Mouse (Mus musculus) MEL (cell line): ENCODE measurements at regions not wholly inside any gene's neighbourhood (a gene's known extent, or its start where the extent isn't known, plus 50 kb on each side); places are given as distances from the start of the nearest gene placed in this dataset.

ENCODE experiments used
- DNase-seq: peaks from one replicate; pipeline ENCODE4 v3.0.0; 2011; ENCODE audit warnings: low read depth, low spot score
- H3K27ac ChIP-seq: 2 replicates; pipeline ENCODE4 v1.5.1; 2012; ENCODE audit warnings: low read depth, mild to moderate bottlenecking, control low read depth, low read length, moderate library complexity; ENCODE audit not compliant: control insufficient read depth
- H3K27me3 ChIP-seq, 2 experiments: fragments of 150-350 bp in 1 of 2; sonication (generic) in 1 of 2; 2 replicates each; pipeline ENCODE4 v1.6.1; 2012; ENCODE audit warnings: low read length in 2 of 2, mild to moderate bottlenecking in 2 of 2, improper control_type of control experiment in 1 of 2, moderate library complexity in 1 of 2; ENCODE audit not compliant: insufficient read depth in 2 of 2, control insufficient read depth in 1 of 2
- H3K36me3 ChIP-seq, 2 experiments: 2 replicates each; pipeline ENCODE4 v1.6.1; 2012 to 2014; ENCODE audit warnings: low read length in 2 of 2, improper control_type of control experiment in 1 of 2, inconsistent platforms in 1 of 2, mild to moderate bottlenecking in 1 of 2; ENCODE audit not compliant: insufficient read depth in 2 of 2, control insufficient read depth in 1 of 2
- H3K4me1 ChIP-seq, 2 experiments: fragments of 150-350 bp in 1 of 2; sonication (generic) in 1 of 2; 2 replicates each; pipeline ENCODE4 v1.6.1; 2012; ENCODE audit warnings: low read length in 2 of 2, improper control_type of control experiment in 1 of 2, mild to moderate bottlenecking in 1 of 2; ENCODE audit not compliant: insufficient read depth in 2 of 2, control insufficient read depth in 1 of 2
- H3K4me3 ChIP-seq, 2 experiments: fragments of 150-350 bp in 1 of 2; sonication (generic) in 1 of 2; 2 replicates each; pipeline ENCODE4 v1.5.1; 2012; ENCODE audit warnings: low read depth in 2 of 2, low read length in 2 of 2, mild to moderate bottlenecking in 2 of 2, moderate library complexity in 2 of 2, control low read depth in 1 of 2, improper control_type of control experiment in 1 of 2; ENCODE audit not compliant: control insufficient read depth in 1 of 2, insufficient read depth in 1 of 2
- H3K79me2 ChIP-seq: 2 replicates; pipeline ENCODE4 v1.6.1; 2012; ENCODE audit warnings: mild to moderate bottlenecking, low read length, moderate library complexity; ENCODE audit not compliant: control insufficient read depth, poor library complexity, insufficient read depth
- H3K9ac ChIP-seq: 2 replicates; pipeline ENCODE4 v1.6.1; 2012; ENCODE audit warnings: low read depth, mild to moderate bottlenecking, control low read depth, low read length, moderate library complexity; ENCODE audit not compliant: control insufficient read depth, poor library complexity, severe bottlenecking
- H3K9me3 ChIP-seq: fragments of 150-350 bp; sonication (generic); replicated peaks from 2 replicates; pipeline ENCODE4 v1.6.1; 2012; ENCODE audit warnings: mild to moderate bottlenecking, low read length, improper control_type of control experiment, moderate library complexity; ENCODE audit not compliant: insufficient read depth
- CHD1 ChIP-seq: IDR thresholded peaks from 2 replicates; pipeline ENCODE4 v1.6.1; 2012; ENCODE audit warnings: low read depth, mild to moderate bottlenecking, inconsistent platforms, low read length, improper control_type of control experiment
- CHD2 ChIP-seq: IDR thresholded peaks from 2 replicates; pipeline ENCODE4 v1.6.1; 2011; ENCODE audit warnings: low read length, improper control_type of control experiment
- E2F4 ChIP-seq: IDR thresholded peaks from 2 replicates; pipeline ENCODE4 v1.6.1; 2011; ENCODE audit warnings: low read depth, low read length, improper control_type of control experiment, borderline replicate concordance
- ELF1 ChIP-seq: IDR thresholded peaks from 2 replicates; pipeline ENCODE4 v1.6.1; 2014; ENCODE audit warnings: low read depth, mild to moderate bottlenecking, inconsistent platforms, low read length, improper control_type of control experiment, moderate library complexity
- EP300 ChIP-seq, 2 experiments: IDR thresholded peaks; 2 replicates each; pipeline ENCODE4 v1.6.1; 2011; ENCODE audit warnings: improper control_type of control experiment in 2 of 2, low read length in 2 of 2, low read depth in 1 of 2, mild to moderate bottlenecking in 1 of 2
- ETS1 ChIP-seq: IDR thresholded peaks from 2 replicates; pipeline ENCODE4 v1.6.1; 2012; ENCODE audit warnings: low read depth, mild to moderate bottlenecking, inconsistent platforms, low read length, improper control_type of control experiment, moderate library complexity
- GABPA ChIP-seq: IDR thresholded peaks from 2 replicates; pipeline ENCODE4 v1.6.1; 2012; ENCODE audit warnings: low read depth, mild to moderate bottlenecking, inconsistent platforms, low read length, improper control_type of control experiment, moderate library complexity
- KAT2A ChIP-seq: conservative IDR thresholded peaks from 2 replicates; pipeline ENCODE4 v1.6.1; 2012; ENCODE audit warnings: low read depth, low read length, improper control_type of control experiment, inconsistent platforms
- MAFK ChIP-seq: IDR thresholded peaks from 2 replicates; pipeline ENCODE4 v1.6.1; 2011; ENCODE audit warnings: low read depth, mild to moderate bottlenecking, low read length, improper control_type of control experiment, borderline replicate concordance
- MAX ChIP-seq: IDR thresholded peaks from 2 replicates; pipeline ENCODE4 v1.6.1; 2011; ENCODE audit warnings: low read length, improper control_type of control experiment
- MAZ ChIP-seq: IDR thresholded peaks from 2 replicates; pipeline ENCODE4 v1.6.1; 2012; ENCODE audit warnings: low read depth, mild to moderate bottlenecking, inconsistent platforms, low read length, improper control_type of control experiment
- MYC ChIP-seq: IDR thresholded peaks from 2 replicates; pipeline ENCODE4 v1.6.1; 2011; ENCODE audit warnings: low read depth, mild to moderate bottlenecking, low read length, improper control_type of control experiment, moderate library complexity
- NELFE ChIP-seq: IDR thresholded peaks from 2 replicates; pipeline ENCODE4 v1.6.1; 2011; ENCODE audit warnings: low read depth, low read length, improper control_type of control experiment
- NRF1 ChIP-seq: IDR thresholded peaks from 2 replicates; pipeline ENCODE4 v1.6.1; 2014; ENCODE audit warnings: low read depth, mild to moderate bottlenecking, inconsistent platforms, low read length, improper control_type of control experiment, moderate library complexity; ENCODE audit not compliant: poor library complexity, insufficient read depth, severe bottlenecking
- POLR2A ChIP-seq, 2 experiments: IDR thresholded peaks; 2 replicates each; pipeline ENCODE4 v1.6.1; 2011 to 2012; ENCODE audit warnings: low read length in 2 of 2, mild to moderate bottlenecking in 2 of 2, control low read depth in 1 of 2, improper control_type of control experiment in 1 of 2, low read depth in 1 of 2, moderate library complexity in 1 of 2; ENCODE audit not compliant: control insufficient read depth in 1 of 2, insufficient read depth in 1 of 2, poor library complexity in 1 of 2
- POLR2AphosphoS2 ChIP-seq: IDR thresholded peaks from 2 replicates; pipeline ENCODE4 v1.6.1; 2011; ENCODE audit warnings: low read length, improper control_type of control experiment
- POLR2AphosphoS5 ChIP-seq: IDR thresholded peaks from 2 replicates; pipeline ENCODE4 v1.6.1; 2012; ENCODE audit warnings: low read depth, borderline replicate concordance, mild to moderate bottlenecking, inconsistent platforms, low read length, moderate library complexity, mixed read lengths
- TBP ChIP-seq: IDR thresholded peaks from 2 replicates; pipeline ENCODE4 v1.8.0; 2011; ENCODE audit warnings: low read depth, low read length, improper control_type of control experiment
- TCF12 ChIP-seq: IDR thresholded peaks from 2 replicates; pipeline ENCODE4 v1.6.1; 2014; ENCODE audit warnings: low read depth, mild to moderate bottlenecking, inconsistent platforms, low read length, improper control_type of control experiment, moderate library complexity
- UBTF ChIP-seq: IDR thresholded peaks from 2 replicates; pipeline ENCODE4 v1.6.1; 2012; ENCODE audit warnings: low read depth, mild to moderate bottlenecking, inconsistent platforms, low read length, improper control_type of control experiment, moderate library complexity, borderline replicate concordance; ENCODE audit not compliant: insufficient read depth
- USF1 ChIP-seq: IDR thresholded peaks from 2 replicates; pipeline ENCODE4 v1.6.1; 2014; ENCODE audit warnings: low read depth, mild to moderate bottlenecking, inconsistent platforms, low read length, improper control_type of control experiment, moderate library complexity
- ZC3H11A ChIP-seq: IDR thresholded peaks from 2 replicates; pipeline ENCODE4 v1.6.1; 2012; ENCODE audit warnings: low read depth, mild to moderate bottlenecking, inconsistent platforms, low read length, improper control_type of control experiment
- ZKSCAN1 ChIP-seq: IDR thresholded peaks from 2 replicates; pipeline ENCODE4 v1.6.1; 2012; ENCODE audit warnings: low read depth, mild to moderate bottlenecking, inconsistent platforms, low read length, improper control_type of control experiment, moderate library complexity
- ZNF384 ChIP-seq: IDR thresholded peaks from 2 replicates; pipeline ENCODE4 v1.6.1; 2012; ENCODE audit warnings: low read depth, mild to moderate bottlenecking, inconsistent platforms, low read length, improper control_type of control experiment

- Histone ChIP-seq H3K4me3 (no peak overlapping the region), H3K36me3 (no peaks in the 10 kb centered on the region), H3K27ac (no peak overlapping the region), H3K9ac (no peak overlapping the region), H3K4me1 (no peaks in the 10 kb centered on the region), H3K79me2 (no peaks in the 10 kb centered on the region), H3K9me3 (no peaks in the 10 kb centered on the region)
- TF ChIP-seq MAX (no peak), NELFE (no peak), GABPA (no peak), USF1 (no peak), E2F4 (no peak), UBTF (no peak), ZKSCAN1 (no peak), ETS1 (no peak), TCF12 (no peak), POLR2A (IDR thresholded peaks at IDR 0.05; ENCODE audit: control insufficient read depth in 1 of 2, insufficient read depth in 1 of 2, low read depth in 1 of 2, low read length in 2 of 2, poor library complexity in 1 of 2) (no peak), MAZ (no peak), EP300 (IDR thresholded peaks at IDR 0.05; ENCODE audit: low read depth in 1 of 2, low read length in 2 of 2) (no peak), CHD2 (no peak), POLR2AphosphoS5 (no peak), ZNF384 (no peak), KAT2A (no peak), MAFK (no peak), NRF1 (no peak)
- TF ChIP-seq, all 39 proteins: peak for 0
- no peak for DNase-seq
- no peaks in the 10 kb centered on the region for H3K27me3 ChIP-seq
These were observed 158.8 kb upstream of the Igsf21 start for GRCm38 (mm10) chr4:140405427-140405826.

DNA sequence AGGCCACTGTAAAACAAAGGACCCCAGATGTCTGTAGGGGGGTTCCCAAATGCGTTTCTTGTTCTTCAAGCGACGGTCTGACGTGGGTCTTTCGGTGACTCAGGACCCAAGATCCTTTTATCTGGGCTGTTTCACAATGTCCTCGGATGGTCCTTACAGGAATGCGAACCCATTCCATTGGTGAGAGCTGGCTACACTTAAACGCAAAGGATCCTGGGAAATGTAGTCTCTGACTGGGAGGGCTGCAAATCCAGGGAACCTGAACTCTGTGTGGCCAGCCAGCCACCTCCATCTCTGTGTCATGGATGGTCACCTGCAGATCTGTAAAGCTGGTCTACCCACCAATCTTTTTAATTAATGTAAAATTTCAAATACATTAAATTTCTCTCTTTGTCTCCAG, 156.5 kb upstream of the Igsf21 start:
- H3K9me3 ChIP-seq, result no peaks in the 10 kb centered on the region
- H3K4me1 ChIP-seq, result no peaks in the 10 kb centered on the region
- H3K4me3 ChIP-seq, result no peak overlapping the region
- DNase-seq, result no peak
- H3K27me3 ChIP-seq, result no peaks in the 10 kb centered on the region
- no peak for TF ChIP-seq KAT2A
- TF ChIP-seq CHD1, result no peak
- TF ChIP-seq MYC, result no peak
- TF ChIP-seq POLR2A (IDR thresholded peaks at IDR 0.05; ENCODE audit: control insufficient read depth in 1 of 2, insufficient read depth in 1 of 2, low read depth in 1 of 2, low read length in 2 of 2, poor library complexity in 1 of 2), result no peak
- no peak for TF ChIP-seq GABPA
- no peak for TF ChIP-seq E2F4
- TF ChIP-seq USF1, result no peak
- TF ChIP-seq ELF1, result no peak
- TF ChIP-seq TBP, result no peak
- no peak for TF ChIP-seq ZC3H11A
- no peak for TF ChIP-seq ETS1
- TF ChIP-seq NRF1, result no peak
- TF ChIP-seq POLR2AphosphoS2, result no peak
- H3K36me3 ChIP-seq, result no peaks in the 10 kb centered on the region
- no peaks in the 10 kb centered on the region for H3K79me2 ChIP-seq
- no peak overlapping the region for H3K27ac ChIP-seq
- H3K9ac ChIP-seq, result no peak overlapping the region
